Mouse (Mus musculus): ENCODE results near the gene Astn2.

DNA sequence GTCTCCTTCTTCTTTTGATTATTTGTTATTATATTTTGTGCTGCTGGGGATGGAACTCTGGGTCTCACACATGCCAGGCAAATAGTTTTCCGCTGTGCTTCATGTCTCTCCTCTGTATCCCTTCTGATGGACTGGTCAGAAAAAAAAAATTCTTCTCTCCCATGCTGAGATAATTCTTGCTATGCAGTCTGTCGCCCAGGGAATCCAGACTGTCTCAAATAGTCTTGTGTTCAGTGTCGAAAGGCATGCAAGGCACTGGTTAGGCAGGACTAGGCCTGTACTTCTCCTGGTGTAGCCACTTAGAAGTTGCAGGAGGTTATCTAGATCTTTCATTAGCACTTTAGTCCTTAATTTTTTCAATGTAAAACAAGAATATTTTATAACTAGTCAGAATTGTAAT lies 642.8 kb downstream of the Astn2 start:
- TF ChIP-seq SRF (IDR thresholded peaks at IDR 0.05; ENCODE audit: control insufficient read depth, insufficient read length, low read depth): no peak
- no peak for TF ChIP-seq POLR2A (IDR thresholded peaks at IDR 0.05; ENCODE audit: insufficient read length, low read depth)
- no peak for TF ChIP-seq POLR2AphosphoS2 (IDR thresholded peaks at IDR 0.05; ENCODE audit: insufficient read length, low read depth)
- TF ChIP-seq MYOD1 (IDR thresholded peaks at IDR 0.05; ENCODE audit: control insufficient read depth in 1 of 3, insufficient read length in 2 of 3, low read depth in 2 of 3): no peak
- TF ChIP-seq USF1 (IDR thresholded peaks at IDR 0.05; ENCODE audit: low read depth): no peak

All from myocyte (in vitro differentiated cells).